Mouse (Mus musculus) cortical plate, adult 2 months (tissue): ENCODE results near the gene Tmem115.

Experiments used
- CTCF ChIP-seq: fragments of 200-500 bp; IDR thresholded peaks from 2 replicates; pipeline ENCODE4 v1.5.1; 2011; ENCODE audit warnings: mild to moderate bottlenecking, control low read depth, low read length; ENCODE audit not compliant: insufficient read depth; ENCODE audit errors: extremely low read depth
- POLR2A ChIP-seq: fragments of 200-500 bp; IDR thresholded peaks from 2 replicates; pipeline ENCODE4 v1.6.1; 2011; ENCODE audit warnings: mild to moderate bottlenecking, low read length, control low read depth; ENCODE audit not compliant: insufficient read depth; ENCODE audit errors: extremely low read depth

GRCm38 (mm10) chr9:107570845-107571244 lies 37.1 kb downstream of the Tmem115 start:
- no peak for TF ChIP-seq POLR2A
- TF ChIP-seq CTCF = no peak
